Mouse (Mus musculus) neural tube, embryonic 14.5 days (tissue): ENCODE measurements at regions not wholly inside any gene's neighbourhood (a gene's known extent, or its start where the extent isn't known, plus 50 kb on each side); places are given as distances from the start of the nearest gene placed in this dataset.

Experiments
- ATAC-seq: fragments of 200-750 bp; cut with Nextera tagmentation; 2 replicates; pipeline ENCODE4 v1.8.0; 2017; ENCODE audit warnings: low read depth, mild to moderate bottlenecking, moderate TSS enrichment, moderate library complexity
- H3K27ac ChIP-seq: fragments of 300-500 bp; sonication (generic); 2 replicates; pipeline ENCODE4 v1.5.1; 2014; ENCODE audit warnings: low read depth, mild to moderate bottlenecking, control low read depth, low read length, moderate library complexity, mixed read lengths
- H3K27me3 ChIP-seq: fragments of 300-500 bp; sonication (generic); 2 replicates; pipeline ENCODE4 v1.6.1; 2014; ENCODE audit warnings: low read length; ENCODE audit not compliant: control insufficient read depth, insufficient read depth
- H3K36me3 ChIP-seq: fragments of 300-500 bp; sonication (generic); 2 replicates; pipeline ENCODE4 v1.6.1; 2014; ENCODE audit warnings: low read length, mixed read lengths; ENCODE audit not compliant: control insufficient read depth, insufficient read depth
- H3K4me1 ChIP-seq: fragments of 300-500 bp; sonication (generic); 2 replicates; pipeline ENCODE4 v1.6.1; 2014; ENCODE audit warnings: low read length; ENCODE audit not compliant: control insufficient read depth, insufficient read depth
- H3K4me2 ChIP-seq: fragments of 300-500 bp; sonication (generic); 2 replicates; pipeline ENCODE4 v1.6.1; 2014; ENCODE audit warnings: mild to moderate bottlenecking, low read depth, low read length, control low read depth
- H3K4me3 ChIP-seq: fragments of 300-500 bp; sonication (generic); 2 replicates; pipeline ENCODE4 v1.5.1; 2014; ENCODE audit warnings: low read depth, low read length, control low read depth, mixed read lengths
- H3K9ac ChIP-seq: fragments of 300-500 bp; sonication (generic); replicated peaks from 2 replicates; pipeline ENCODE4 v1.6.1; 2014; ENCODE audit warnings: low read depth, mild to moderate bottlenecking, control low read depth, low read length, mixed read lengths
- H3K9me3 ChIP-seq: fragments of 300-500 bp; sonication (generic); 2 replicates; pipeline ENCODE4 v1.6.1; 2016; ENCODE audit warnings: low read length; ENCODE audit not compliant: control insufficient read depth
- WGBS: fragments of 180-500 bp; shearing (Covaris S2); extraction: QIAGEN DNeasy Blood & Tissue Kit; methylation state at CpG from one replicate; pipeline ENCODE4 v1.1.7; 2014; 5-methylcytosine and 5-hydroxymethylcytosine counted together

- H3K4me1 ChIP-seq: 0 out of 2 replicates have a peak, but pooled peaks cover 5% of the 10 kb centered on the region
- no peak overlapping the region for H3K9ac ChIP-seq
- H3K36me3 ChIP-seq: no peaks in the 10 kb centered on the region
- 0 out of 2 replicates have a peak overlapping the region, but pooled peaks have one; percentile 14 for H3K4me2 ChIP-seq
- H3K27me3 ChIP-seq: no peaks in the 10 kb centered on the region
- WGBS: 35% methylated on average over 12 of the region's 12 CpGs
- no peaks in the 10 kb centered on the region for H3K9me3 ChIP-seq
- no peak overlapping the region for H3K27ac ChIP-seq
- ATAC-seq: peak; percentile 56; the same call in 1 of the 2 replicates
- no peak overlapping the region for H3K4me3 ChIP-seq
These were observed 252.7 kb upstream of the Dnajc24 start for GRCm38 (mm10) chr2:106256012-106256411.

GRCm38 (mm10) chr2:106234358-106234757 lies 231.0 kb upstream of the Dnajc24 start:
- no peak for ATAC-seq
- Histone ChIP-seq H3K27ac (no peak overlapping the region), H3K4me2 (no peak overlapping the region), H3K9me3 (no peaks in the 10 kb centered on the region), H3K4me3 (no peak overlapping the region), H3K36me3 (no peaks in the 10 kb centered on the region), H3K27me3 (no peaks in the 10 kb centered on the region), H3K4me1 (no peaks in the 10 kb centered on the region), H3K9ac (no peak overlapping the region)
- 66% methylated on average over 4 of the region's 4 CpGs for WGBS

GRCm38 (mm10) chr2:106231136-106231535 lies 227.8 kb upstream of the Dnajc24 start:
- WGBS: 75% methylated on average over 5 of the region's 5 CpGs
- Histone ChIP-seq H3K9ac (no peak overlapping the region), H3K27ac (no peak overlapping the region), H3K36me3 (no peaks in the 10 kb centered on the region), H3K4me3 (no peak overlapping the region), H3K9me3 (no peaks in the 10 kb centered on the region), H3K27me3 (no peaks in the 10 kb centered on the region), H3K4me2 (no peak overlapping the region), H3K4me1 (no peaks in the 10 kb centered on the region)
- peak; percentile 38; the same call in 1 of the 2 replicates for ATAC-seq

GRCm38 (mm10) chr2:106230021-106230420 lies 226.7 kb upstream of the Dnajc24 start:
- Histone ChIP-seq H3K4me3 (no peak overlapping the region), H3K9ac (no peak overlapping the region), H3K9me3 (no peaks in the 10 kb centered on the region), H3K36me3 (no peaks in the 10 kb centered on the region), H3K4me1 (no peaks in the 10 kb centered on the region), H3K27me3 (no peaks in the 10 kb centered on the region), H3K27ac (no peak overlapping the region), H3K4me2 (no peak overlapping the region)
- no peak for ATAC-seq
- 87% methylated on average over 3 of the region's 3 CpGs for WGBS

- no peaks in the 10 kb centered on the region for H3K4me1 ChIP-seq
- no peaks in the 10 kb centered on the region for H3K27me3 ChIP-seq
- no peak overlapping the region for H3K4me3 ChIP-seq
- H3K27ac ChIP-seq: no peak overlapping the region
- 46% methylated on average over 1 of the region's 1 CpGs for WGBS
- ATAC-seq: peak; percentile 34; the same call in 1 of the 2 replicates
- H3K4me2 ChIP-seq: no peak overlapping the region
- H3K9me3 ChIP-seq: no peaks in the 10 kb centered on the region
- H3K36me3 ChIP-seq: no peaks in the 10 kb centered on the region
- no peak overlapping the region for H3K9ac ChIP-seq
These were observed 224.9 kb upstream of the Dnajc24 start for GRCm38 (mm10) chr2:106228249-106228648.

- no peaks in the 10 kb centered on the region for H3K9me3 ChIP-seq
- WGBS: 76% methylated on average over 3 of the region's 3 CpGs
- no peaks in the 10 kb centered on the region for H3K27me3 ChIP-seq
- no peaks in the 10 kb centered on the region for H3K36me3 ChIP-seq
- no peak overlapping the region for H3K4me2 ChIP-seq
- H3K27ac ChIP-seq: no peak overlapping the region
- no peak overlapping the region for H3K9ac ChIP-seq
- H3K4me1 ChIP-seq: no peaks in the 10 kb centered on the region
- H3K4me3 ChIP-seq: no peak overlapping the region
- no peak for ATAC-seq
These were observed 212.8 kb upstream of the Dnajc24 start for GRCm38 (mm10) chr2:106216169-106216568.

GRCm38 (mm10) chr2:106213740-106214139 lies 210.4 kb upstream of the Dnajc24 start:
- Histone ChIP-seq H3K4me2 (no peak overlapping the region), H3K27me3 (no peaks in the 10 kb centered on the region), H3K9ac (no peak overlapping the region), H3K9me3 (no peaks in the 10 kb centered on the region), H3K36me3 (no peaks in the 10 kb centered on the region), H3K4me1 (no peaks in the 10 kb centered on the region), H3K4me3 (no peak overlapping the region), H3K27ac (no peak overlapping the region)
- no peak for ATAC-seq
- 27% methylated on average over 4 of the region's 4 CpGs for WGBS

- Histone ChIP-seq H3K27me3 (no peaks in the 10 kb centered on the region), H3K27ac (no peak overlapping the region), H3K9ac (no peak overlapping the region), H3K9me3 (no peaks in the 10 kb centered on the region), H3K4me3 (no peak overlapping the region), H3K4me2 (no peak overlapping the region), H3K36me3 (no peaks in the 10 kb centered on the region), H3K4me1 (no peaks in the 10 kb centered on the region)
- no peak for ATAC-seq
- WGBS: 76% methylated on average over 1 of the region's 1 CpGs
These were observed 207.4 kb upstream of the Dnajc24 start for GRCm38 (mm10) chr2:106210773-106211172.

- H3K27me3 ChIP-seq: no peaks in the 10 kb centered on the region
- H3K27ac ChIP-seq: no peak overlapping the region
- H3K9me3 ChIP-seq: no peaks in the 10 kb centered on the region
- 71% methylated on average over 4 of the region's 4 CpGs for WGBS
- no peak overlapping the region for H3K9ac ChIP-seq
- no peak for ATAC-seq
- no peak overlapping the region for H3K4me3 ChIP-seq
- H3K36me3 ChIP-seq: no peaks in the 10 kb centered on the region
- H3K4me1 ChIP-seq: no peaks in the 10 kb centered on the region
- H3K4me2 ChIP-seq: no peak overlapping the region
These were observed 205.5 kb upstream of the Dnajc24 start for GRCm38 (mm10) chr2:106208767-106209250.
